Mouse (Mus musculus): Measurements from ENCODE around the gene Zap70.

Zap70 gene

GRCm38 (mm10) chr1:36761568-36761967, at the start of gene Zap70:
Gene Zap70 (plus strand): TSS chr1:36761798.
- in situ Hi-C loops (cut with MboI, MseI): no loop called here

DNA sequence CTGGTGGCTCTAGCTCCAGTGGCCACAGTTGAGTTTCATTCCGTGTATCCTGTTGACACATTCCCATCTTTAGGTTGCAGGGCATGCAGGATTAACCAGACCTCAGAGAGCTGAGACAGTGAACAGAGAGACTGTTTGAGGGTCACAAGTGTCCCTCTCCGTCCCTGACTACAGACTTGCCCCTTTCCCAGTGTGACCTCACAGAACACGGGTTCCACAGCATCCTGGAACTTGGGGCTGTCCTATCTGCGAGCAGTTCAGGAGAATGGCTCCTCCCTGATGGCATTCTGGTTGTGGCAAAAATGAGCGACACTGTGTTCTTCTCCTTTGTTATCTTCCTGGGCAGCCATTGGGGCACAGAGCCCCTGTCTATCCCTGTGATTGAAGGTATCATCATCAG, 47.3 kb upstream of the Zap70 start, which contains the start of gene Actr1b:
TSS of gene Actr1b (minus strand) at position 112 of the 400 bp plus-strand sequence.
- in situ Hi-C loops (cut with MboI, MseI): no loop called here

GRCm38 (mm10) chr1:36718786-36719185, 42.8 kb upstream of the Zap70 start:
- in situ Hi-C loops (cut with MboI, MseI): no loop called here

DNA sequence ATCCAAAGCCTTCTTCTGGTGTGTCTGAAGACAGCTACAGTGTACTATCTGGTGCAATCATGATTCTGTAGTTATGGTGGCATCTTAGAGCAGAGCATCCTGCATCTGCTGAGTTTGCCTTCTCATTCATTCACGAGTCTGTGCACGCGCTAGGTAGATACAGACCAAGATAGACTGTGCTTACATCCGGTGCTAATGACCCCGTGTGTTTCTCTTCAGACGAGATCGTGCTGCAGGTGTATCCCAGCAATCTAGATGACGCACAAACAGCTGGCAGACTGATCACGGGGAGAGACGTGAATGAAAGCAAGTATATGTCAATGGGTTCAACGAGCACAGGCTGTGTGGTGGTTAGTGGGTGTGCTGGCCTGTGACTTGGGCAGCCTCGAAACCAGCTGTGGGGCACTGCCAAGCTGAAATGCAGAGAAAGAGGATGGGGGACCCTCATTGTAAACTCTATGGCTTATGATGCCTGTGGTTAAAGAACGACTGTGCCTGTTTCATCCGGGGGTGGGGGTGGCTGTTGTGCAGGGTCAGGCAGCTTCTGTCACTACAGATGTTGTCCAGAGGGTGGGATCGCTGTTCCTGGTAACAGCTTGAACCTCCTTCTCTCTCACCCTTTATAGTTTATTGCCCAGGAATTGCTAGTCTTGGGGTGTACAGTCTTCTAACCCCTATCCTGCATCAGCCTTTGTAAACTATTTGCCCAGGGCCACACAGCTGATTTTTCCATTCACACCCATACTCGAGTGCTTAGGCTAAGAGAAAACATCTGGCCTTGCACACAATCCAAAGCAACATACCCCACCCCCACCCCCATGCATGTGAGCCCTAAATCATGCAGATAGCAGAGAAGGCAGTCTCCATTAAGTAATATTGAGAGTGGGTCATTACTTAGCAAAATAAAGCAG, 38.2 kb upstream of the Zap70 start:
- in situ Hi-C loops (cut with MboI, MseI): no loop called here

DNA sequence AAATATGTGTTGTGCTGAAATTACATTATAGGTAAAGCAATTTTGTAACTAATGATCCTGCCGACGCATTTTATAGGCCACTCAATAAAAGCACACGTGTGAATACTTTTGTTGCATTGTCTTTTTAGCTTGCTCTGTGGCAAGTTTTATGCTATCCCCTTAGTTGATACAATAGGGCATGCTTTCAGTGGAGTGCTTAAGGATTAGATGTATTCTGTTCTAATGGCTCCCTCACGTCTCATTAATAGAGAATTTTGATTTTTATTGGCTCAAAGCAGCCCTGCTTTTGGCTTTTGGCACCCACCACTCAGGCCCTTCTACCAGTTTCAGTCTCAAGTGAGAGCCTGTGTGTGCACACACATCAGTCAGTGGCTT, 37.6 kb upstream of the Zap70 start:
- in situ Hi-C loops (cut with MboI, MseI): no loop called here

DNA sequence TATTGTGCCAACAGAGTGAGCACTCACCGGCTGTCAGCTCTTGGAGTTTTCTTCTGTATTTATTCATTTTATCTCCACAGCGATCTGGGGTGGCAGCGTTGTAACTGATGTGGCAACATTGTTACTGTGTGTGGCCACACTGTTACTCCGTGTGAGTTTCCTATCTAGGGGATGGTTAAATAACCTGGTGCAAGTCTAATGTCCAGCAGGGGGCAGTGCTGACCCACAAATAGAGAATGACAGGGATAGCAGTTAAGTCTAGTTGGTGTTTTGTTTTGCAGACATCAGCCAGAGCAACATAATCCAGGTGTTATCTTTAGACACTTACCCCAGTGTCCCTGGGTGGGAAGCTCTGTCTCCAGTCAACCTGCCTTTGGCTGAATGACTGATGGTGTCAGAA, 24.3 kb upstream of the Zap70 start:
- in situ Hi-C loops (cut with MboI, MseI): no loop called here

GRCm38 (mm10) chr1:36739231-36739630, 22.4 kb upstream of the Zap70 start:
- in situ Hi-C loops (cut with MboI, MseI): no loop called here

- in situ Hi-C loops (cut with MboI, MseI): loop anchor here (10.0 kb wide), 1 partner anchor 58 kb away; the partner anchor contains the start of gene Fam178b
Observed at GRCm38 (mm10) chr1:36743046-36743445, 18.6 kb upstream of the Zap70 start.

DNA sequence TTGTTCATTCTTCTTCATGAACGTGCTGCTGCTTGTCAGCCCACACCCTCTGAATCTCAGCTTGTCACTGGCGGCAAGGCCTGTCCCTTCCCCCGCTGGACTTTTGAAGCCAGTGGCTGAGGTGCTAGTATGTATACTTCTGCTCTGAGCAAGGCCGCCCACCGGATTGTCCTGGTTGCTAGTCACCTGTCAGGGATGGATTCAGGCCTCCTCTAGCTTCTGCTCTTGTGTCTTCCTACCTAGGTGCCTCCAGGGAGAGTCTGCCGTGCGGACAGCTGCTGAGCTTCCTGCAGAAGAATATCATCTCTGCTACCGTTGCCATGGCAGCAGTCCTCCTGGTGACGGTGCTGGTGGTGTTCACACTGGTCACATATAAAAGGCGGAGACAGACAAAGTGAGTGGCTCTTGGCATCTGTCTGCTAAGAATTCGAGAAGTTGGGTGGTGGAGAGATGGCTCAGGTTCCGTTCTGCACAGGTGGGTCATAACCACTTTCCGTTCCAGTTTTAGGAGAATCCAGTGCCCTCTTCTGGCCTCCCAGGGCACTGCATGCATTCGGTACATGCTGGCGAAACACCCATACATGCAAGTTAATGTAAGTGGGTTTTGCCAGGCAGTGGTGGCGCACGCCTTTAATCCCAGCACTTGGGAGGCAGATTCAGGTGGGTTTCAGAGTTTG, 17.2 kb upstream of the Zap70 start:
- in situ Hi-C loops (cut with MboI, MseI): loop anchor here (10.0 kb wide), 1 partner anchor 60 kb away; the partner anchor contains the start of gene Fam178b

DNA sequence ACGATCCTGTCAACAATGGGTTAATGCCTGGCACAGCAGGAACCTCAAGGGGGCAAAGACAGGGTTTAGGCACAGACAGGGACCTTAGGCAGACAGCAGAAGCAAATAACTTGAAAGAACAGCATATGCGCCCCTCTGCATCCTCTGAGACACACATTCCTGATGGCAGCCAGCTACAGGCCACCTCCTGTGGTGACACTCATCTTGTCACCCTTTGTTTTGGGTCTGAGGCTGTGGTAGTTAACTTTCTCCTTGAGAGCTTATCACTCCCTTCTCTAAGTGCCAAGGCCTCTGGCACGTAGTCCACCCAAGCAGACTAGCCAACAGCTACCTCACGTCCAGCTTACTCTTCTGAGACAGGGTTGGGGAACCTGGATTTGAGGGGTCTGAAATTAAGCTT, 15.9 kb upstream of the Zap70 start:
- in situ Hi-C loops (cut with MboI, MseI): loop anchor here (10.0 kb wide), 1 partner anchor 61 kb away; the partner anchor contains the start of gene Fam178b

DNA sequence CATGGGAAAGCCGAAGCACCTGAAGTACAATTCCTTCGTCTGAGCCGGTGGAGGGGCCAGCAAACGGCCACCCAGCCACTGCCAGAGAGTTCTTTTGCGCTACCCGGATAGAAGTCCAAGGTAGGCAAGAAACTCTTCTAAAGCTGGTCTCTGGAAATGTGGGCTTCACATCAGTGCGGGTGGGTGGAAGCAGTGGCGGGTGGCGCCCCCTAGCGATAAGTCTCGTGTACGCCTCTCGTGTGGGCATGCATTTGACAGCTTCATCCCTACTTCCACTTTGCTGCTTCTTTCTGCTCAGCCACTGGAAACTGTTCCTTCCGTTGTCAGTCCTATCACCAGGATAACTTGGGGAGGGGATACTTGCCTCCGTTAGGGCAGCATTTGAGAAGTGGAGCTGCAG, 15.1 kb upstream of the Zap70 start:
- in situ Hi-C loops (cut with MboI, MseI): loop anchor here (10.0 kb wide), 1 partner anchor 62 kb away; the partner anchor contains the start of gene Fam178b

- in situ Hi-C loops (cut with MboI, MseI): no loop called here
Observed at GRCm38 (mm10) chr1:36753932-36754675, 7.5 kb upstream of the Zap70 start.

DNA sequence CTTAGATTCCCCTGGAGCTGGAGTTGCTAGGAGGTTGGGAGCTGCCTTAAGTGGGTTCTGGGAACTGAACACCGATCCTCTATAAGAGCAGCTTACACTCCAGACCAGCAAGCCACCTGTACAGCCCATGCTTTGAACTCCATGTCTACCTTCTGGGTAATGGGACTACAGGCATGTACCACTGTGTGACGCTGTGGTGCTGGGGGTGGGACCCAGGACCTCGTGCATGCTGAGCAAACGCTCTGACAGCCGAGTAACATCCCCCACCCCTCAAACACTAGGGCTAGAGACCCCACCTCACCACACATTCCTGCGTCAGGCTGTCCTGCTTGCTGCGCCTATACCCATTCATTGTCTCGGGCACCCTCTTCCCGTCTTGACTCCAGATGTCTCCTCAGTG, 3.0 kb upstream of the Zap70 start:
- in situ Hi-C loops (cut with MboI, MseI): no loop called here

DNA sequence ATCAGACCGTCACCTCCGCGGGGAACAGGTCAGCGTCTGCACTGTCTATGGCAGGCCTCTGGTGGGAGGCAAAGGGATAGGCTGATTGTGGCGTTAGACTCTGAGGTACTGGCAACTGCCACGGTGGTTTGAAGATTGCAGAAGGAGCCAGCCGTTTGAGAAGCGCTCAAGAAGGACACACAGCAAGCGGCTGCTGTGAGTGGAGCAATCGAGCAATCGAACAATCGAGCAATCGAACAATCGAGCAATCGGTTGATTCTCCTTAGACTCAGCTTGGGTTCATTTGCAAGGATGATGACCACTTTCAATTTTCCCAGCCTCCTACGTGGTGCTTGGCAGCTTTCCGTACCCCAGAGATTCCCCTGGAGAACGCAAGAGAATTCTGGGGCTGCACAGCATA, 2.5 kb upstream of the Zap70 start:
- in situ Hi-C loops (cut with MboI, MseI): no loop called here

DNA sequence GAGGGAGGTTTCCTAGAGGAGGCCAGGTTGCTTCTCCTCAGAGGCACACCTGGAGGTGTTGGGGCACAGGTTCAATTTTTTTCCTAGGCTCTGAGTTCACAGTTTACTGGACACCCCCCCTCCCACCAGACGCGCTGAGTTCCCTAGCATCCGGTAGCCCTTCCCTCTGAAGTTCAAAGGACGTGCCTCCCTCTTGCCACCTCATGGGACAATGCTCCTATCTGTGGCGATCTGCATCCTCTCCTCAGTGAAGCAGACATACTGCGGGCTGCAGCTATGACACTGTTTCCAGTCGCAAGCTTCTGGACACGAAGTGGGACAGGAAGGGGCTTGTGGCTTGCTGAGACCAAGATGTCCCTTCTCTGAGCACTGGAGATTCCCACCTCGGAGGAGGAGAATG, 1.2 kb upstream of the Zap70 start:
- in situ Hi-C loops (cut with MboI, MseI): no loop called here

GRCm38 (mm10) chr1:36761061-36761460, 537 bp upstream of the Zap70 start:
- in situ Hi-C loops (cut with MboI, MseI): no loop called here

DNA sequence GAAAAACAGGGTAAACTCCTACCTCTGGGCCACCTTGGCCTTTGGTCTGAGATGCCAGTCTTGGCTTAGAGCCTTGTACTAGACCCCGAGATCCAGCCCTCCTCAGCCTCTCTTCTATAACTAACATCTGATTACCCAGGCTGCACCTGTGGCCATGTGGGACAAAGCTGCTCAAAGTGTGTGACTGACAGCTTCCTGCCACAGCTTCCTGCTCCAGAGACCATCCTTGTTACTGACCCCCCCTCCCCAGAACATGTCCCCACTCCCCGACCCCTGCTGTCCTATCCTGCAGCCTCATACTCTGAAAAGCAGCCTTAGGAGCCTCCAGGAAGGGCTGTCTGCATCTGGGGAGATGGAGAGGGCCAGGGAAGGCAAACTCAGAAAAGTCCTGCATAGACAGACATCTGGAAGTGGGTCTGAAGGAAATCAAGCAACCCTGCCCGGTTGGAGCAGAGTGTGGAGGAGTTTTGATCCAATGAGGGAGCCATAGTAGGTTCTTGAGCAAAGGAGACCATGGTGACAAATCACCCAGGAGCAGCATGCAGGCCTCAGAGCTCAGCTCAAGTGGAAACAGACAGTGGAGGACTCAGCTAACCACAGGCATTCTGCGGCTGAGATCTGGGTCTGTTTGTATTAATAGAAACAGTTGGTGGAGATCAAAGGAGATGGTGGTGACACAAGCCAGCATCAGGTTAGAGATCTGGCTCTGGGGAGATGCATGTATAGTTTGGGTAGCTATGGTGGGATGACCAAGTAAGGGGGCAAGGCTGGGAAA, 5.0 kb downstream of the Zap70 start:
- in situ Hi-C loops (cut with MboI, MseI): no loop called here

GRCm38 (mm10) chr1:36767321-36767720, 5.7 kb downstream of the Zap70 start:
- in situ Hi-C loops (cut with MboI, MseI): no loop called here

DNA sequence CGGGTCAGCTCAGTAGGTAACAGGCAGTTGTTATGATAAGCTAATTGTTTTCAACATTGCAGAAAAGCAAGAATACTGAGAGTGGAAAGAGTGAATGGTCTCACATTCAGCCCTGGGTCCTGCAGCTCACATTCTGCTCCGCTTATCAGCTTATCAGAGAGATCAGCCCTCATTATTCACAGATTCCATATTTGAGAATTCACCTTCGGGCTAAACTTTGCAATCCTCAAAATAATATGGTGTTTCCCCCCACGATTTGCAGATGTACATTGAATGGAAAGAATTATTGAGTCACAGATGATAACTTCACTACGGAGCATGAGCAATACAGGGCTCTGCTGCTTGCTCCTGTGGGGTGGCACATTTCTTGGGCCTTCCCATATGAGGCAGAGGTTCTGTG, 7.2 kb downstream of the Zap70 start:
- in situ Hi-C loops (cut with MboI, MseI): no loop called here

GRCm38 (mm10) chr1:36769951-36770350, 8.4 kb downstream of the Zap70 start:
- in situ Hi-C loops (cut with MboI, MseI): no loop called here

- in situ Hi-C loops (cut with MboI, MseI): no loop called here
Observed at GRCm38 (mm10) chr1:36770998-36771397, 9.4 kb downstream of the Zap70 start.
